Mouse (Mus musculus) kidney, postnatal 4 days (tissue): ENCODE measurements around the gene Prpf4.
A peak's percentile ranks its signal among the peaks of the same experiment; 100 is the strongest.

Experiments used
- DNase-seq, 2 experiments: peaks; one replicate each; pipeline ENCODE4 v3.0.0; 2021; ENCODE audit warnings: mixed read lengths in 2 of 2

The Prpf4 gene

GRCm38 (mm10) chr4:62389592-62390512, 18.7 kb upstream of the Prpf4 start:
- no peak for DNase-seq

GRCm38 (mm10) chr4:62391892-62392291, 16.7 kb upstream of the Prpf4 start:
- DNase-seq, result no peak

GRCm38 (mm10) chr4:62393459-62393858, 15.1 kb upstream of the Prpf4 start:
- DNase-seq, result no peak

- no peak for DNase-seq
Measured at GRCm38 (mm10) chr4:62395806-62396205, 12.8 kb upstream of the Prpf4 start.

GRCm38 (mm10) chr4:62397616-62398365, 10.8 kb upstream of the Prpf4 start:
- DNase-seq, result no peak

GRCm38 (mm10) chr4:62398956-62399355, 9.6 kb upstream of the Prpf4 start:
- DNase-seq, result no peak

GRCm38 (mm10) chr4:62406133-62406532, 2.5 kb upstream of the Prpf4 start:
- no peak for DNase-seq

GRCm38 (mm10) chr4:62407730-62408582, 641 bp upstream of the Prpf4 start:
- DNase-seq, result peak; percentile 68 to 80

GRCm38 (mm10) chr4:62409615-62410014, 1.0 kb downstream of the Prpf4 start:
- DNase-seq, result no peak

- no peak for DNase-seq
Measured at GRCm38 (mm10) chr4:62410325-62410724, 1.7 kb downstream of the Prpf4 start.

GRCm38 (mm10) chr4:62411606-62412005, 3.0 kb downstream of the Prpf4 start:
- DNase-seq, result no peak

GRCm38 (mm10) chr4:62418448-62418847, 9.9 kb downstream of the Prpf4 start:
- no peak for DNase-seq

GRCm38 (mm10) chr4:62419091-62419490, 10.5 kb downstream of the Prpf4 start:
- no peak for DNase-seq

- no peak for DNase-seq
Measured at GRCm38 (mm10) chr4:62425891-62426290, 17.3 kb downstream of the Prpf4 start.

GRCm38 (mm10) chr4:62427978-62428758, 19.6 kb downstream of the Prpf4 start:
- no peak for DNase-seq

GRCm38 (mm10) chr4:62429616-62430015, 21.0 kb downstream of the Prpf4 start:
- DNase-seq, result no peak

- no peak for DNase-seq
Measured at GRCm38 (mm10) chr4:62430678-62431077, 22.1 kb downstream of the Prpf4 start.

- DNase-seq, result no peak
Measured at GRCm38 (mm10) chr4:62431522-62431921, 22.9 kb downstream of the Prpf4 start.

- peak in 1 of 2 experiments; percentile 27 for DNase-seq
Measured at GRCm38 (mm10) chr4:62433939-62434870, 25.6 kb downstream of the Prpf4 start.

- DNase-seq, result peak; percentile 18 to 36
Measured at GRCm38 (mm10) chr4:62435081-62435480, 26.5 kb downstream of the Prpf4 start, which contains the start of gene Rnf183. Rnf183 (minus strand) TSS chr4:62435252.
